Mouse (Mus musculus): ENCODE measurements at regions not wholly inside any gene's neighbourhood (a gene's known extent, or its start where the extent isn't known, plus 50 kb on each side); places are given as distances from the start of the nearest gene placed in this dataset.

- H3K27me3 ChIP-seq (ENCODE audit: insufficient read depth, low read length): no peaks in the 10 kb centered on the region
- no peak for DNase-seq (ENCODE audit: low spot score)
- 30% methylated on average over 9 of the region's 9 CpGs for WGBS
- H3K4me1 ChIP-seq (ENCODE audit: insufficient read depth, low read length): no peaks in the 10 kb centered on the region
- TF ChIP-seq CTCF (IDR thresholded peaks at IDR 0.05): no peak
- no peak overlapping the region for H3K4me2 ChIP-seq (ENCODE audit: low read depth, low read length, poor library complexity, severe bottlenecking)
- H3K27ac ChIP-seq (ENCODE audit: low read depth, low read length): no peak overlapping the region
- no peak overlapping the region for H3K9ac ChIP-seq (replicated peaks; ENCODE audit: low read length, poor library complexity, severe bottlenecking)
- H3K36me3 ChIP-seq (ENCODE audit: insufficient read depth, low read length): no peaks in the 10 kb centered on the region
- no peak for ATAC-seq (ENCODE audit: low FRiP score)
- H3K4me3 ChIP-seq (ENCODE audit: low read depth, low read length): no peak overlapping the region
- no peaks in the 10 kb centered on the region for H3K9me3 ChIP-seq (ENCODE audit: low read length)
Measured at GRCm38 (mm10) chr2:30525295-30525694, 51.3 kb upstream of the Ier5l start.

GRCm38 (mm10) chr2:30525831-30526230 is 51.8 kb upstream of the Ier5l start:
- DNase-seq (ENCODE audit: low spot score): no peak
- H3K4me1 ChIP-seq (ENCODE audit: insufficient read depth, low read length): no peaks in the 10 kb centered on the region
- no peak overlapping the region for H3K4me3 ChIP-seq (ENCODE audit: low read depth, low read length)
- H3K27me3 ChIP-seq (ENCODE audit: insufficient read depth, low read length): no peaks in the 10 kb centered on the region
- no peaks in the 10 kb centered on the region for H3K36me3 ChIP-seq (ENCODE audit: insufficient read depth, low read length)
- TF ChIP-seq CTCF (IDR thresholded peaks at IDR 0.05): no peak
- no peak overlapping the region for H3K4me2 ChIP-seq (ENCODE audit: low read depth, low read length, poor library complexity, severe bottlenecking)
- H3K27ac ChIP-seq (ENCODE audit: low read depth, low read length): no peak overlapping the region
- no peaks in the 10 kb centered on the region for H3K9me3 ChIP-seq (ENCODE audit: low read length)
- ATAC-seq (ENCODE audit: low FRiP score): no peak
- H3K9ac ChIP-seq (replicated peaks; ENCODE audit: low read length, poor library complexity, severe bottlenecking): no peak overlapping the region
- WGBS: 56% methylated on average over 3 of the region's 3 CpGs

DNA sequence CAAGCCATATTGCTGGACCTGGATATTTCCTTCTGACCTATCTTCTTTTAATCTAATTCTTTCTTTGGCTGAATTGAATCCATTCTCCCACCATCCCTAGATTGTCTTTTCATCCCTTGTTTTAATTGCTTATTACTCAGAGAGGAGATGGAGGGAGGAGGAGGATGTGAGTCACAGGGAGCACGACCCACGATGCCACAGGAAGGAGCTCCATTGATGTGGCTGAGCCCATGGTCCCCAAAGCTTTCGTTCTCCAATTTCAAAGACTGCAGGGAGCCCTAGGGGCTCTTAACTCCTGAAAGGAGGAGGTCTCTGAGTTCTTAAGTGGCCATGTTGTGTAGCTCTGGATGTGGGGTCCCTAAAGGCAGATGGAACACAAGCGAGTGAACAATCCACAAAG is 53.5 kb upstream of the Ier5l start:
- Histone ChIP-seq H3K27me3 (ENCODE audit: insufficient read depth, low read length) (no peaks in the 10 kb centered on the region), H3K4me3 (ENCODE audit: low read depth, low read length) (no peak overlapping the region), H3K9me3 (ENCODE audit: low read length) (no peaks in the 10 kb centered on the region), H3K4me2 (ENCODE audit: low read depth, low read length, poor library complexity, severe bottlenecking) (no peak overlapping the region), H3K9ac (replicated peaks; ENCODE audit: low read length, poor library complexity, severe bottlenecking) (no peak overlapping the region), H3K27ac (ENCODE audit: low read depth, low read length) (no peak overlapping the region), H3K4me1 (ENCODE audit: insufficient read depth, low read length) (no peaks in the 10 kb centered on the region), H3K36me3 (ENCODE audit: insufficient read depth, low read length) (no peaks in the 10 kb centered on the region)
- no peak for ATAC-seq (ENCODE audit: low FRiP score)
- no peak for TF ChIP-seq CTCF (IDR thresholded peaks at IDR 0.05)
- WGBS: 51% methylated on average over 4 of the region's 4 CpGs
- no peak for DNase-seq (ENCODE audit: low spot score)

- DNase-seq (ENCODE audit: low spot score): no peak
- Histone ChIP-seq H3K27ac (ENCODE audit: low read depth, low read length) (no peak overlapping the region), H3K27me3 (ENCODE audit: insufficient read depth, low read length) (no peaks in the 10 kb centered on the region), H3K9me3 (ENCODE audit: low read length) (no peaks in the 10 kb centered on the region), H3K4me2 (ENCODE audit: low read depth, low read length, poor library complexity, severe bottlenecking) (no peak overlapping the region), H3K36me3 (ENCODE audit: insufficient read depth, low read length) (no peaks in the 10 kb centered on the region), H3K4me3 (ENCODE audit: low read depth, low read length) (no peak overlapping the region), H3K4me1 (ENCODE audit: insufficient read depth, low read length) (no peaks in the 10 kb centered on the region), H3K9ac (replicated peaks; ENCODE audit: low read length, poor library complexity, severe bottlenecking) (no peak overlapping the region)
- TF ChIP-seq CTCF (IDR thresholded peaks at IDR 0.05): no peak
- ATAC-seq (ENCODE audit: low FRiP score): no peak
Measured at GRCm38 (mm10) chr2:30532948-30533347, 58.9 kb upstream of the Ier5l start.

- Histone ChIP-seq H3K9me3 (ENCODE audit: low read length) (no peaks in the 10 kb centered on the region), H3K27ac (ENCODE audit: low read depth, low read length) (no peak overlapping the region), H3K36me3 (ENCODE audit: insufficient read depth, low read length) (no peaks in the 10 kb centered on the region), H3K4me3 (ENCODE audit: low read depth, low read length) (no peak overlapping the region), H3K9ac (replicated peaks; ENCODE audit: low read length, poor library complexity, severe bottlenecking) (no peak overlapping the region), H3K4me1 (ENCODE audit: insufficient read depth, low read length) (no peaks in the 10 kb centered on the region), H3K4me2 (ENCODE audit: low read depth, low read length, poor library complexity, severe bottlenecking) (no peak overlapping the region), H3K27me3 (ENCODE audit: insufficient read depth, low read length) (no peaks in the 10 kb centered on the region)
- no peak for ATAC-seq (ENCODE audit: low FRiP score)
- no peak for DNase-seq (ENCODE audit: low spot score)
- no peak for TF ChIP-seq CTCF (IDR thresholded peaks at IDR 0.05)
- WGBS: 91% methylated on average over 6 of the region's 6 CpGs
Measured at GRCm38 (mm10) chr2:30533367-30533766, 59.3 kb upstream of the Ier5l start.

GRCm38 (mm10) chr2:30534485-30534884 is 60.4 kb upstream of the Cstad start:
- no peak for ATAC-seq (ENCODE audit: low FRiP score)
- H3K4me2 ChIP-seq (ENCODE audit: low read depth, low read length, poor library complexity, severe bottlenecking): no peak overlapping the region
- no peak overlapping the region for H3K9ac ChIP-seq (replicated peaks; ENCODE audit: low read length, poor library complexity, severe bottlenecking)
- WGBS: 55% methylated on average over 10 of the region's 10 CpGs
- H3K27ac ChIP-seq (ENCODE audit: low read depth, low read length): no peak overlapping the region
- no peaks in the 10 kb centered on the region for H3K27me3 ChIP-seq (ENCODE audit: insufficient read depth, low read length)
- DNase-seq (ENCODE audit: low spot score): no peak
- TF ChIP-seq CTCF (IDR thresholded peaks at IDR 0.05): no peak
- no peaks in the 10 kb centered on the region for H3K9me3 ChIP-seq (ENCODE audit: low read length)
- no peaks in the 10 kb centered on the region for H3K36me3 ChIP-seq (ENCODE audit: insufficient read depth, low read length)
- no peak overlapping the region for H3K4me3 ChIP-seq (ENCODE audit: low read depth, low read length)
- H3K4me1 ChIP-seq (ENCODE audit: insufficient read depth, low read length): no peaks in the 10 kb centered on the region

- Histone ChIP-seq H3K9ac (replicated peaks; ENCODE audit: low read length, poor library complexity, severe bottlenecking) (no peak overlapping the region), H3K4me1 (ENCODE audit: insufficient read depth, low read length) (peaks cover under 1% of the 10 kb centered on the region; the same call in 1 of the 2 replicates)
Measured at GRCm38 (mm10) chr2:30539305-30539704, 55.5 kb upstream of the Cstad start.

More at GRCm38 (mm10) chr2:30539305-30539704, 55.5 kb upstream of the Cstad start:
- Histone ChIP-seq H3K36me3 (ENCODE audit: insufficient read depth, low read length) (no peaks in the 10 kb centered on the region), H3K27ac (ENCODE audit: low read depth, low read length) (no peak overlapping the region), H3K27me3 (ENCODE audit: insufficient read depth, low read length) (no peaks in the 10 kb centered on the region), H3K9me3 (ENCODE audit: low read length) (no peaks in the 10 kb centered on the region), H3K4me2 (ENCODE audit: low read depth, low read length, poor library complexity, severe bottlenecking) (no peak overlapping the region), H3K4me3 (ENCODE audit: low read depth, low read length) (no peak overlapping the region)
- TF ChIP-seq CTCF (IDR thresholded peaks at IDR 0.05): no peak
- ATAC-seq (ENCODE audit: low FRiP score) (no peak), DNase-seq (ENCODE audit: low spot score) (no peak)
- WGBS: 94% methylated on average over 1 of the region's 1 CpGs
